Mouse (Mus musculus) adrenal gland, adult 2 months (tissue): ENCODE data around the gene Fam43b. TPM values are rescaled to one million over a fixed set of nuclear protein-coding genes. Genes with fewer than 3 reads are reported as not detected.
A peak's percentile ranks its signal among the peaks of the same experiment; 100 is the strongest.

ENCODE experiments used
- DNase-seq: peaks from one replicate; pipeline ENCODE4 v3.0.0; 2021
- polyA plus RNA-seq: library from polyadenylated mRNA; depleted of rRNA; stranded (reverse); fragments of >200 nt; gene quantifications from 2 replicates; pipeline ENCODE4 v1.2.3, GENCODE M21; 2012
- total RNA-seq, 2 experiments: library from RNA; stranded (reverse); gene quantifications; 2 replicates each; pipeline ENCODE4 v1.2.3; 2021

Gene Fam43b
- total and polyA plus RNA-seq, 3 experiments = 2.1 to 10.3 (median 4.8) TPM

GRCm38 (mm10) chr4:138395087-138395970 is 999 bp downstream of the Fam43b start:
- DNase-seq = peak; percentile 68

GRCm38 (mm10) chr4:138393703-138394102 is 2.6 kb downstream of the Fam43b start:
- DNase-seq = no peak

GRCm38 (mm10) chr4:138383789-138384188 is 12.5 kb downstream of the Fam43b start:
- DNase-seq = no peak

DNA sequence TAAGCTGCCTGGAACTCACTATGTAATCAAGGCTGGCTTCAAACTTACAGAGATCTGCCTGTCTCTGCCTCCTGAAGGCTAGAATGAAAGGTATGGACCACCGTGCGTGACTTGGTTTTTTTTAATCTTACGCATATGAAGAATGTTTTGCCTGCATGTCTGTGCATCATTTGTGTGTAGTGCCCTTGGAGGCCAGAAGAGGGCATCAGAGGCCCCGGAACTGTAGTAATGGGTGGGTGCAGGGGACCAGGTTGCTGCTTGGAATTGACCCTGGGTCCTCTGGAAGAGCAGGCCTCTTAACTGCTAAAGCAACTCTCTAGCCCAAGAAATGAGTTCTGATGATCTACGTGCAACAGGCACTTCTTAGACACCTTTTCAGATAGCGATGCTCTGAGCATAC is 13.9 kb downstream of the Fam43b start:
- DNase-seq = no peak

DNA sequence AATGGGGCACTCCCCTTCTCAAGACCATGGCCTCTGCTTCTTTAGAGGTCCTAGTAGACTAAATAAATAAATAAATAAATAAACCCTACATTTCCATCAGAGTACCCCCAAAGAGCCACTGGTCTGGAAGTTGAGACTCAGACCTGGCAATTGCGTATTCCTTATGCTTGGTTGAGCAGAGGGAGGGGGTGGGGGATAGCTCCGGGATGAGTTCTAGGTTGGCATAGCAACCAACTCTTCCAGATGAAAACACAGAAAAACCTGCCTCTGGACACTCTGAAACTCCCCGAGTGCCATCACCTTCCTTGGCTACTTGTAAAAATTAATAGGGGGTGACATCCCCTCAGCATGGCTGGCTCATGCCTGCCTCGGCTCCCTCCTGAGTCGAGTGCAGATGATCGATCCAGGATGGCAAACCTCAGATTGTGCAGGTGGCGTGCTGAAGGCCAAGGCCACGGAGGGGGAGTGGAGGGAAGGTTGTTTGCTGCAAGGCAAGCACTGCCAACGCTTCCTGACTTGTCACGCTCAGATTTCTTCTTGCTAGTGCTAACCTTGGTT is 16.1 kb downstream of the Fam43b start:
- no peak for DNase-seq

DNA sequence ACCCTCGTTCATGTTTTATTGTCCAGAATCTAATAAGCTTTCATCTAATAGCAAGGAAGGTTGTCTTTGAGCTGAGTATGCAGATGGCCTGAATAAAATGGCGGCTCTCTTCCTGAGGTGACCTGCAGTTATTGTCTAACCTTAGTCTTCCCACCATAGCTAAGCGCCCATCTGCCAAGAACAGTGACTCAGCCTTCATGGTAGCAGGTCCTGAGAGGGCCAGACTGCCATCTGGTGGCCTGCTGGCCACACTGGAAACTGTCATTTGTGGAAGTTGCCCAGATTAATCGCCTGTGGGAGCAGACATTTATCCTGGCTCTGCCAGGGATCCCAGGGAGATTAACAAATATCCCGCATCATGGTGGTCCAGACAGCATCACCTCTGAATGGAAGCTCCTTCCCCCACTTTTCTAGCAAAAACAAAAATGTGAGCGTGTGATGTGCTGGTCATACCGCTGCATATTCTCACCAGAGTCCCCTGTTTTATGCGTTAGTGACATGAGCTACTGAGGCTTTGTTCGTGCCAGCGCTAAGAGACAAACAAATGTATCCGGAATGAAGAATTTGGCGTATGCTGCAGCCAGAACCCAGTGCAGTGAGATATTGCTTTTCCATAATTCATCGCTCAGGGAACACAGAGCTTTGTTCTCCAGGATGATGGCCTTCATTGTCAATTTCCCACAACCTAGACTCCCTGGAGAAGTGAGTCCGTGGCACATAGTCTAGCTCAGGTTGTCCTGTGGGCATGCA is 17.1 kb downstream of the Fam43b start:
- DNase-seq = peak; percentile 87

GRCm38 (mm10) chr4:138377526-138377925 is 18.8 kb downstream of the Fam43b start:
- peak; percentile 33 for DNase-seq

DNA sequence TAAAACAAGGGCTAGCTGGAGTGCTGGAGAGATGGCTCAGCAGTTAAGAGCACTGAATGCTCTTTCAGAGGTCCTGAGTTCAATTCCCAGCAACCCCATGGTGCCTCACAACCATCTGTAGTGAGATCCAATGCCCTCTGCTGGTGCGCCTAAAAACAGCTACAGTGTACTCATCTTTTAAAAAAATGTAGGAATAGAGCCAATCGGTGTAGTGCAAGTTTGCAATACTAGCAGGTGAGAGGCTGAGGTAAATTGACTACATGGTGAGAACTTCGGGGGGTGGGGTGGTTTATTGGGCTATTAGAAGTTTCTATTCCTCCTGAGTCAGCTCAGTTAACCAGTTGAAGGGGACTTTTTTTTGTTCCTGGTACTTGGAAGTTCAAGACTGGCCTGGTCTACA is 21.2 kb downstream of the Fam43b start:
- no peak for DNase-seq

- DNase-seq = no peak
Measured at GRCm38 (mm10) chr4:138370996-138371516, 25.3 kb downstream of the Fam43b start.

GRCm38 (mm10) chr4:138368498-138369260 is 27.6 kb downstream of the Fam43b start:
- DNase-seq = no peak

DNA sequence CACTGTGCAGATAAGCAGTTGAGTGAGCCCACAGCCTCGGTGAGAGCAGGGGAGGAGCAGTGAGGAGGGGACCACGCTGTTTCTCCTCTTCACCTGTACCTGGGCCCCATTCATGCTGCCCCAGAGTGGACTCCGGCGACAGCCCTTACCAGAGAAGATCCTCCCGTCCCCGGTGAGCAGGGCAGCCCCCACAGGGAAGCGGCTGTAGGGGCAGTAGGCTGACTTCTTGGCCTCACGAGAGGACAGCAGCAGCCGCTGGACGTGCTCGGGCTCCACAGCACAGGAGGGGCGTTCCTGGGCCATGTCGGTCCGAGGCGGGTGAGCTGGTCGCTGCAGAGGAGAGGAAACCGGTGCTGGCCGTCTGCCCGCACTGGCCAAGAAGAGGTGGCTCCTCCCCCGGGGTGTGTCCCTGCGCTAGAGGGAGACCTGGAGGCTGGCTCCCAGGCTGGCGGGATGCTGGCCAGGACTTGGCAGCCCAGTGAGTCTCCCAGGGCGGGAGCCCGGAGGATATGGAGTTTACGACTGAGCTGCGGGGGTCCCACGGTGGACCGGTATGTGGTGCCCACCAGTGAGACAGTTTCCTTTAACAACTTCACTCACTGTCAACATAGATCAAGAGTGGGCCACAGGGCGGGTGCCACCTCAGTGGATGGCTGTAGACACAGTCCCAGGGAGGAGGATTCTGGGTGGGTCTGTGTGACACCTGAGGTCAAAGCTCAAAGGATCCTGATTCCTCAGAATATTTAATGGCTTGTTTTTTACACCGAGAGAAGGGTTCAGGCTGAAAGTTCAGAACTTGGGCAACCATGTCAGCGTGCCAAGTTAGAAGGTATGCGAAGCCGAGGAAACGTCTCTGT is 28.5 kb downstream of the Fam43b start, which contains the start of gene Cda:
TSS of gene Cda (minus strand) at position 352 of the 857 bp plus-strand sequence.
- peak; percentile 93 for DNase-seq

DNA sequence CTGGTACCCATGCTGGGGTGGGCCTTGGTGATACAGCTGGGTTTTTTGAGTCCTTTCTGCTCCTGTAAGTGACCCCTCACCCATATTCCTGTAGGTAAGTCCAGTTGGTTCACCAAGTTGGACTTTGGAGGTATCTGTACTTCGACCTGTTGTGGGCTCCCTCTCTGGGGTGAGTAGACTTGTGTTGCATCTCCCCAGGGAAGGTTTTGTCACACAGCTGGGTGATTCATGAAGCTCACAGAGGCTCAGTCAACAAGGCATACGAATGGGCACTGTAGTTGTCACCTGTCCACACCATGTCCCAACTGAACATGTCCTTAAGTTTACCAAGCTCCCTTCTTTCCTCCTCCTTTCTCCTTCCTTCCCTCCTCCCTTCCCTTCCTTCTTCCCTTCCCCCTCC is 29.8 kb downstream of the Fam43b start:
- no peak for DNase-seq

DNA sequence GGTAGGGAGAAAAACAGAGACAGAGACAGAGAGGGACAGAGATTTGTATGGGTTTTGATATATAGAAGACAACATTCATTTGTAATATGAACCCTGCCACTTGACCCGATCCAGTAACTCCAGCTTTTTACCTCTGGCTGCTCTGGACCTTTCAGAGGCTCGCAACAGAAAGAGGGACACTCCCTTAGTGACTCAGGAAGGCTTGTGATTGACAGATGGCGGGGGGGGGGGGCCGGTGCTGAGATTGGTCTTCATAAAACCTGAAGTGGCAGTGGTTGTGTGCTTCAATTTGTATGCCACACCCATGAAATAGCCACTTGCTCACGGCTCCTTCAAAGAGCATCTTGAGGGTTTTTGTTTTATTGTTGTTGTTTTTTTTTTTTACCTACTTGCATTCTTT is 32.8 kb downstream of the Fam43b start:
- no peak for DNase-seq

- DNase-seq = peak; percentile 56
Measured at GRCm38 (mm10) chr4:138362883-138363282, 33.4 kb downstream of the Fam43b start.

DNA sequence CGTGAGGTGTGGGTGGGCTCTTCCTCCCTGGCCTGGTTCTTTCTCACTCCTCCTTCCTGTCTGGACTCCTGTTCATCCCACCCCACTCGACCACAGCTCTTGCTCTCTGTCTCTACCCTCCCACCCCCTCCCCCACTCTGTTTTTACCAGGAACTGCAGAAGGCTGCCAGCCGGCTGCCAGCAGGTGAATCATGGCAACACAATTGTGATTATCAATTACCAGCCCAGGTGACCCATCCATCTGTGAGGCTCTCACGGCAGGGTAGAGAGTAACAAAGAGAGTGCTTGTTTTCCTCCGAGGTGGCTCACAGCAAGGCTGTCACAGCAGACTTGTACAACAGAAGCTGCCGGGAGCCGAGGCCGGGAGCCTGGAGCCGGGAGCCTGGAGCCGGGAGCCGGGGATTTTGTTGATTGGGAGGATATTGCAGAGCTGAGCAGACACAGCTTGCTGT is 34.9 kb downstream of the Fam43b start:
- DNase-seq = no peak

GRCm38 (mm10) chr4:138358176-138358575 is 38.2 kb downstream of the Fam43b start:
- DNase-seq = no peak

DNA sequence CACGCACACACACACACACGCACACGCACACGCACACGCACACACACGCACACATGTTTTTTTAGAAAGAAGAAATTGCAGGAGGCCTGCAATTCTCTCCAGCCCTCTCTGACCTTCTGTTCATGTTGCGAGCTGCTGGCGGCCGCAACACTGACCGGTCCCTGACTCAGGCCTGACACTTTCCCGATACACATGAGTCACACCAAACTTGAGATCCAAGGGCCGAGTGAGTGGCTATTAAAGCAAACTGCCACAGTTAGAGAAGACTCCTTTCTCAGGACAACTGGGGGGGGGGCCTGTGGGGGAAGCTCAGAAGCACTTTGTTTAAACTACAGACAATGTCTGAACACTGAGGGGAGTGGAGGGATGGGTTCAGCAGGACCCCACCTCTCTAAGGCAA is 39.8 kb downstream of the Fam43b start:
- DNase-seq = peak; percentile 85

- DNase-seq = no peak
Measured at GRCm38 (mm10) chr4:138356141-138356540, 40.2 kb downstream of the Fam43b start.

DNA sequence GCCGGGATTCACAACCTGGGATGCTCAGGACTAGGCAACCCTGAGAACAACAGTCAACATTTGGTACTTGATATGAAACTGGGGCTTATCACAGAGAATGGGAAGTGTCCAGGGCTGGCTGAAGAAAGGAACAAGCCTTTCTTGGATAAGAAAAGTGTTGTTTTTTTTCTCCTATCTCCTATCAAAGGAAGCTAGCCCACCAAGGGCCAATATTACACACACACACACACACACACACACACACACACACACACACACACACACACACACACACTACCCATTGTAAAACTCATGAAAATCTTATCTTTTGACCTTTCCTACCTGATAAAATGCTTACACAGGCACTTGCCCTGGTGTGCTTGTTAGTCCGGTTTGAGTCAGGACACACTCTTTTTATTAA is 40.8 kb downstream of the Fam43b start:
- DNase-seq = no peak

- DNase-seq = peak; percentile 62
Measured at GRCm38 (mm10) chr4:138353438-138354171, 42.7 kb downstream of the Fam43b start.
